Mouse (Mus musculus): ENCODE data around the gene Nova2.

Nova2 gene

DNA sequence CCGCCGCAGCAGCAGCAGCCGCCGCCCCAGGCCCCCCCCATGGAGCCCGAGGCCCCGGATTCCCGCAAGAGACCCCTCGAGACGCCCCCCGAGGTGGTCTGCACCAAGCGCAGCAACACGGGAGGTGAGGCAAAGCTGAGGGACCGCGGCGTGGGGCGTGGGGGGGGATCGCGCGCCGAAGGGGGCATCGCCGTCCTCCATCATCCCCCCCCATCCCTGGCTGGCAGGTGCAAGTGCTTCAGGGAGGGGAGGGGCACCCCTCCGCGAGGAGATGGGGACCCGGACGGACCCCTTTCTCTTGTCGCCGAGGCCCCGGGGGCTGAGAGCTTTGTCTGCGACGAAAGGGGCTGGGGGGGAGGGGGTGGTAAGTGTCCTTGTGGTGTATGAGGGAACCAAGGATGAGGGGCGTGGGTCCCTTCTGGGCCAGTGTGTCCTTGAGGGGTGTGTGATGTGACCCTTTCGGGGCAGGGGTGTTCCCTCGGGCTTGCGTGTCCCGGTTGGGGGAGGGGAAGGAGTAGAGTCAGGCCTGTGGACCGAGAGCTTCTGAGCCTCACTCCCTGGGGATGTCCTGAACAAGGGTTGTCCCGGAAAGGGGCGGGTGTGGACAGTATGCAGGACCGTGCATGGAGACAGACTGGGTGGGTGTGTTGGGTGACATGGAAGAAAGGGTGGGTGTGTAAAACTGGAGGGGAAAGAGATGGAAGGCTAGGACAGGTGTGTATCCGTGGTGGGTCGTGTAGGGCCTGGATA, 528 bp downstream of the Nova2 start:
- DNase-seq: peak; percentile 39

GRCm38 (mm10) chr7:18926911-18927310, 1.2 kb downstream of the Nova2 start:
- DNase-seq: no peak

GRCm38 (mm10) chr7:18927759-18928158, 2.1 kb downstream of the Nova2 start:
- DNase-seq: no peak

DNA sequence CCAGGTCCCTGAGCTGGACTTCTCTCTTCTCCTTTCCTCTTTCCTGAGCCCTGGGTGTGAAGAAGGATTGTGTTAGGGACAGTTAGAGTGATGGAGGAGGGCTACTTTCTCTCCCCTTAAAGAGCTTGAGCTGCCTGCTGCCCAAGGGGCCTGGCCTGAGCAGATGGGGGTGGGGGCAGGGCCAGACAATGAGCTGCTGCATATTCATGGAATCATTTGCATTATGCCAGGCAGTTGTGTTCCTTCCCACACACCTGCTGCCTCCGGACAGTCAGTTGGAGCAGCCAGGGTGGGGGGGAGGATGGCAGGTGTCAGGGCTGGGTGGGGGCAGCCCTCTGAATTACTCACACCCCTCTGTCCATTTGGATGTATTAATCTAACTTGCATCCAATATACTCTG, 16.7 kb downstream of the Nova2 start:
- DNase-seq: no peak

DNA sequence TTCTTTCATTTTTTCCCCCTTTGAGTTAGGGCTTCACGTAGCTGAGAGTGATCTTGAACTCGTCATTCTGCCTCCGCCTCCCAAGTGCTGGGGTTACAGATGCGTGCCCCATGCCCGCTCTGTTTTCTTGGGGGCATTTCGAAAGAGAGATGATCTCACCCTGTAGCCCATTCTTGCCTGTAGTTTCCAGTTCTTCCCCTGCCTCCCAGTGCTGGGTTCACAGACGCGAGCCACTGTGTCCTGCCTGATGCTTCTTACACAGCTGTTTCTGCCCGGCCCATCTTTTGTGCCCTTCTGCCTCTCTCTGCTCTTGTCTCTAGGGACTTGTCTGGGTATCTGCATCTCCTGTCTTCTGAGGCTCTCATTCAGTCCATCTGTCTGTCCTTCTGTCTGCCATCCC, 17.1 kb downstream of the Nova2 start:
- no peak for DNase-seq

GRCm38 (mm10) chr7:18948151-18948550, 22.5 kb downstream of the Nova2 start:
- no peak for DNase-seq

- DNase-seq: no peak
Observed at GRCm38 (mm10) chr7:18949781-18950522, 24.3 kb downstream of the Nova2 start.

DNA sequence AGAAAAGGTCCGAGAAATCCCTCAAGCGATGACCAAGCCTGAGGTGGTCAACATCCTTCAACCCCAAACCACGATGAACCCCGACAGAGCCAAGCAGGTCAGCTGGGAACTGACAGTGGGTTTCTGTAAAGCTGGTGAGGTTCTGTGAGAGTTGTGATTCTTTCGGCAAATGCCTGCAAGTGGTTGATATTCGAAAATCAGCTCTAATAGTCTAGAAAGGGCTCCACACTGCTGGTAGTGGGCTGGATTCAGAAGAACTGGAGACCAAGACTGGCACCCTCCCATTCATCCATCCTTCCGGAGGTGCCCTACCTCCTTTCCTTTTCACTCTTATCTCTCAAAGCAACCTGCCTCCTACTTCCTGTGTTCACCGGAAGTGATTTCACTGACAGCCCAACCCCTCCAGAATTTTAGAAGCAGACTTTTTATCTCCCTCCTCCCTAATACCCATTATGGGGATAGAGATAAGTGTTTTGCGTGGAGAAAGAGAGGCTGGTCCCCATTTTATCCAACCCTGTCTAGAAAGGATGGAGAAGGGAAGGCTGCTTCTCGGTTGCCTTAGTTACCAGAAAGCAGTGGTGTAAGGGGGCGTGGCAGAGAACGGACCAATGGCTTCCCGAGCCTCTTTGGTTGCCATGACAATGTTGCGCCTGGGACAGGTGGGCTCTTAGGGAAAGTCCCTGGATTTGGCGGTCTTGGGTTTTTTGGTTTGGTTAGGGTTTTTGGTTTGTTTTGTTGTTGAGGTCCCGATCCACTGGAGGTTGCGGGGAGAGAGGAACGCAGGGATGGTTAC, 25.0 kb downstream of the Nova2 start:
- DNase-seq: no peak

DNA sequence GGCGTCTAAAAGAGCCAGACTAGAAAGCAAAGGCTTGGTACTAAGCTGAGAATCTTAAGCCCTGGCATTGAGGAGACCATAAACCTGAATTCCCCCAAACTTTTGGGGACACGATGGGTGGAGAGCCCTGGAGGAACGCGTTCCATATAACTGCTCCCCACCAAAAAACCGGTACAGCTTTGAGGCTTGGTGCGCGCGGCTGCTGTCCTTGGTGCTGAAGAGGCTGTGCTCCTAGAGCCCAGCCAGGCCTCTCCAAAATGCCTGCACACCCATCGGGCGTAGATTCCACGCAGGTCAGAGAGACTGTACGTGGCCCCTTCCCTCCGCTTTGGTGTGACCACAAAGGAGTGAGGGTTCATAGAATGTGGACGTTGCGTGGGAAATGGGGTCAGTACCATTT, 25.7 kb downstream of the Nova2 start:
- DNase-seq: peak; percentile 78

- peak; percentile 42 for DNase-seq
Observed at GRCm38 (mm10) chr7:18957569-18958383, 32.1 kb downstream of the Nova2 start.

DNA sequence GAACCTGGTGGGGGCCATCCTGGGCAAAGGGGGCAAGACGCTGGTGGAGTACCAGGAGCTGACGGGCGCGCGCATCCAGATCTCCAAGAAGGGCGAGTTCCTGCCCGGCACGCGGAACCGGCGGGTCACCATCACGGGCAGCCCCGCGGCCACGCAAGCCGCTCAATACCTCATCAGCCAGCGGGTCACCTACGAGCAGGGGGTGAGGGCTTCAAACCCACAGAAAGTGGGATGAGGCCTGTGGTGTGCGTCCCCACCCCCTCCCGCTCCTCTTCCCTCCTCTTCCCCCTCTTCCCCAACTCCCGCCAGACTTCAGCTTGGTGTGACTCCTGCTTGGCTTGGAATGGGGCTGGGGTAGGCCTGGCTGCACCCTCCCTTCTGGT, 32.7 kb downstream of the Nova2 start:
- no peak for DNase-seq

GRCm38 (mm10) chr7:18959446-18959845, 33.8 kb downstream of the Nova2 start:
- DNase-seq: no peak

DNA sequence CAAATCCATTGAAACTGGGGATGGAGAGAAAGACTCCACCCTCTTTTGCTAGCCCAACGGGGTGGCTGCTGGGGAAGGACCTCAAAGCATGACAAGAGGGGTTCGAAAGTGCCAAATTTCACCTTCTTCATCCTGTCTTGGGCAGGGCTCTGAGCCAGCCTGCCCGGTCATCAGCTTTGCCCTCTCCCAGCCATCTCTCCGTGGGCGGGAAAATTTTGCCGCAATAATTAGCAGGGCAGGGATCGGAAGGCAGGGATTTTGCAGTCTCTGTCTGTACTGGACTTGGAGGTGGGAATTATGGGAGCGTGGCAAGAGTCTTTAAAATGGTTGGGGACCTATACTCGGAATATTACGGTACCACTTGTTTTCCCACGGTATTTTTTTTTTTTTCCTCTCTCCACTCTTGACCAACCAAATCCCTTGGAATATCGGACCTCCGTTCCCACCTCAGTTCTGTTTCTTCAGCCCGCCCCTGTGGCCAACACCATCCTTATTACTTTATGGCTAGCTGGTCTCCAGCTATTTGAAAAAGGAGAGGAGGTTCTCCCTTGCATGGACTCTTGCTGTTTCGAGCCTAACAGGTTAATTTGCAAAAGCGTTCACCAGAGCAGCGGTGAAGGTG, 36.6 kb downstream of the Nova2 start:
- no peak for DNase-seq

- DNase-seq: no peak
Observed at GRCm38 (mm10) chr7:18962795-18963194, 37.1 kb downstream of the Nova2 start.

GRCm38 (mm10) chr7:18963294-18963843, 37.7 kb downstream of the Nova2 start:
- no peak for DNase-seq

DNA sequence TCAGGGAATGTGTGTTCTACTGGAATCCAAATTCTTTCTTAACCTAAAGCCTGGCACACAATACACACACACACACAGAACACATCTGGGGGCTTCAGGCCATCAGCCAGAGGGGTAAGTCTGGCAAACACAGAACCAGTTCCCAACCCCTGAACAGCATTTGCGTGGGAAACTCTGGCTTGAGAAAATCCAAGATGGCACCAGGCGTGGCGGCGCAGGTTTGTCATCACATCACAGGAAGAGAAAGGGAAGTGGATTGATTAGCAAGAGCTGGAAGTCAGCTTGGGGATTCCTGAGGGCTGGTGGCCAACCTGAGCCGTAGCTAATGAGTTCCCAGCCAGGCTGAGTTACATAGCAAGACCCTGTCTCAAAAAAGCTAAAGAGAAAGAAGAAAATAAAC, 39.6 kb downstream of the Nova2 start:
- DNase-seq: no peak

GRCm38 (mm10) chr7:18967603-18968002, 41.9 kb downstream of the Nova2 start:
- DNase-seq: no peak

- peak; percentile 49 for DNase-seq
Observed at GRCm38 (mm10) chr7:18970956-18971355, 45.3 kb downstream of the Nova2 start.

DNA sequence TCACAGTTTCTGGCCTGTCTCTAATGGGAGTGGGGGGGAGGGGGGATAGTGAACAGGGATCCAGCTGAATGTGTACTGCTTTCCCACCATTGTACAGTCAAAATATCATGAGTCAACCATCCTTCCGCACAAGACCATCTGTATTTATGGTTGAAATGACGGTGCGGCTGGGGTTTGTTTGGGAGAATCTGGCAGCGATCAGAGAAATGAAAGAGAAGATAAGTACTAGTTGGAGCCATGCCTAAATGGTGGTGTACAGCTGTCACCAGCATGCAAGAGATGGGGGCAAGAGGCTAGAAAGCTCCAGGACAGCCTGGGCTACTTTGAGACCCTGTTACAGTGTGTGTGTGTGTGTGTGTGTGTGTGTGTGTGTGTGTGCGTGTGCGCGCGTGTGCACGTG, 52.7 kb downstream of the Nova2 start:
- no peak for DNase-seq

DNA sequence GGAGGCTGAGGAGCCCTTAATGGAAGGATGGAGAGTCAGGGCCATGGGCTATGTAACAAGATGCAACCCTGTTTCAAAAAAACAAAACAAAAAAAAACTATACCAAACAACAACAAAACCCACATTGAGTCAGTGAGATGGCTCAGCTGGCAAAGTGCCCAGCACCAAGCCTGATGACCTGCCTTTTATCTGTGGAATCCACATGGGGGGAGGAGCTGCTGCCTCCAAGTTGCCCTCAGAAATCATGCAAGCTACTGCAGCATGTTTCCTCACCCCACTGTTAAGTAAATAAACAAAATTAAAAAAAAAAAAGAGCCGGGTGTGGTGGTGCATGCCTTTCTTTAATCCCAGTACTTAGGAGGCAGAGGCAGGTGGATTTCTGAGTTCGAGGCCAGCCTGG, 60.8 kb downstream of the Nova2 start:
- DNase-seq: no peak

GRCm38 (mm10) chr7:18987100-18987499, 61.4 kb downstream of the Nova2 start, which contains the start of gene Nanos2:
Gene Nanos2, plus strand, starts transcription at chr7:18987400.
- no peak for DNase-seq

DNA sequence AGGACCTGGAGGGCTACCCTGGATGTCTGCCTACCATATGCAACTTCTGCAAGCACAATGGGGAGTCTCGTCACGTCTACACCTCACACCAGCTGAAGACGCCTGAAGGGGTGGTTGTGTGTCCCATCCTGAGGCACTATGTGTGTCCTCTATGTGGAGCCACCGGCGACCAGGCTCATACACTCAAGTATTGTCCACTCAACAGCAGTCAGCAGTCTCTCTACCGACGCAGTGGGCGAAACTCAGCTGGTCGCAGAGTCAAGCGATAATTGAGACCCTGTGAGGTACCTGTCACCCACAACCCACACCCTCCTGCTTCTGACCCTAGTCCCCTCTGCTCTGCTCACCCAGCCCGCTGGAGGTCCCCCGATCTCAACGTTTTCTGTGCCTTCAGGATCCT, 62.1 kb downstream of the Nova2 start:
- no peak for DNase-seq
